Mouse (Mus musculus) adipose tissue, adult 10 weeks (tissue): ENCODE data around the gene Acsl1. TPM values are rescaled to one million over a fixed set of nuclear protein-coding genes. Genes with fewer than 3 reads are reported as not detected.

ENCODE experiments used
- polyA plus RNA-seq: library from polyadenylated mRNA; stranded (reverse); fragments of 350-450 nt; fragmentation: Illumina TruSeq; extraction: RNeasy Lipid Tissue Mini Kit (QIAGEN cat#74804); gene quantifications from one replicate; pipeline ENCODE4 v1.2.3, GENCODE M21; 2014; ENCODE audit warnings: low read depth, low replicate concordance

Gene Acsl1
- polyA plus RNA-seq = 320 TPM

GRCm38 (mm10) chr8:46470792-46471781 lies at the start of gene Acsl1:
Gene Acsl1 (plus strand): TSS chr8:46471037.

GRCm38 (mm10) chr8:46551615-46552440 lies 81.0 kb downstream of the Acsl1 start, which contains the start of gene Cenpu:
Gene Cenpu (plus strand): TSS chr8:46552028.

Other genes starting within 250 kb of the Acsl1 start
- not detected for gene Helt, start 176.4 kb upstream of the Acsl1 start, polyA plus RNA-seq
- gene Cenpu, start 81.0 kb downstream of the Acsl1 start, polyA plus RNA-seq = 2.8 TPM
- 10.3 TPM for gene Primpol, start 146.2 kb downstream of the Acsl1 start, polyA plus RNA-seq
- 21.7 TPM for gene Casp3, start 146.3 kb downstream of the Acsl1 start, polyA plus RNA-seq